Mouse (Mus musculus) heart, postnatal 0 days (tissue): ENCODE data around the gene 1700069L16Rik. TPM values are rescaled to one million over a fixed set of nuclear protein-coding genes. Genes with fewer than 3 reads are reported as not detected.

Experiments used
- ATAC-seq: fragments of 200-750 bp; cut with Nextera tagmentation; 2 replicates; pipeline ENCODE4 v1.8.0; 2017; ENCODE audit warnings: low read depth, moderate number of reproducible peaks, moderate library complexity; ENCODE audit not compliant: insufficient read depth
- DNase-seq: peaks from one replicate; pipeline ENCODE4 v3.0.0-alpha.2; 2016; ENCODE audit warnings: low spot score
- H3K27ac ChIP-seq: fragments of 300-500 bp; sonication (generic); 2 replicates; pipeline ENCODE4 v1.5.1; 2014; ENCODE audit warnings: low read depth, mild to moderate bottlenecking
- H3K27me3 ChIP-seq: fragments of 300-500 bp; sonication (generic); 2 replicates; pipeline ENCODE4 v1.6.1; 2014; ENCODE audit warnings: low read length, mixed read lengths; ENCODE audit not compliant: control insufficient read depth, insufficient read depth
- H3K36me3 ChIP-seq: fragments of 300-500 bp; sonication (generic); replicated peaks from 2 replicates; pipeline ENCODE4 v1.6.1; 2014; ENCODE audit warnings: low read length, mixed read lengths; ENCODE audit not compliant: control insufficient read depth, insufficient read depth
- H3K4me1 ChIP-seq: fragments of 300-500 bp; sonication (generic); 2 replicates; pipeline ENCODE4 v1.6.1; 2014; ENCODE audit warnings: antibody characterized with exemption; ENCODE audit not compliant: control insufficient read depth, insufficient read depth
- H3K4me2 ChIP-seq: fragments of 300-500 bp; sonication (generic); 2 replicates; pipeline ENCODE4 v1.6.1; 2014; ENCODE audit warnings: low read depth, mild to moderate bottlenecking, low read length, moderate library complexity
- H3K4me3 ChIP-seq: fragments of 300-500 bp; sonication (generic); 2 replicates; pipeline ENCODE4 v1.5.1; 2014; ENCODE audit warnings: low read depth, low read length
- H3K9ac ChIP-seq: fragments of 300-500 bp; sonication (generic); replicated peaks from 2 replicates; pipeline ENCODE4 v1.6.1; 2014; ENCODE audit warnings: low read depth, low read length, mixed read lengths
- H3K9me3 ChIP-seq: fragments of 300-500 bp; sonication (generic); replicated peaks from 2 replicates; pipeline ENCODE4 v1.6.1; 2016; ENCODE audit warnings: low read length; ENCODE audit not compliant: control insufficient read depth
- CTCF ChIP-seq: IDR thresholded peaks from 2 replicates; pipeline ENCODE4 v1.5.1; 2016; ENCODE audit warnings: antibody characterized with exemption, control low read depth, low read depth
- EP300 ChIP-seq: IDR thresholded peaks from 2 replicates; pipeline ENCODE4 v1.6.1; 2016; ENCODE audit warnings: antibody characterized with exemption, low read depth
- WGBS: fragments of 180-500 bp; shearing (Covaris S2); extraction: QIAGEN DNeasy Blood & Tissue Kit; methylation state at CpG from one replicate; pipeline ENCODE4 v1.1.7; 2014; 5-methylcytosine and 5-hydroxymethylcytosine counted together
- polyA plus RNA-seq: library from polyadenylated mRNA; unstranded; fragments of >200 nt; fragmentation: Nextera tagmentation; extraction: Ambion mirVana; gene quantifications from 2 replicates; pipeline ENCODE4 v1.2.1, GENCODE M21; 2015
- total RNA-seq: library from RNA; depleted of rRNA; stranded (reverse); fragments of >200 nt; gene quantifications from 2 replicates; pipeline ENCODE4 v1.2.3, GENCODE M21; 2014; ENCODE audit warnings: low replicate concordance; rRNA removed

Gene 1700069L16Rik
- total RNA-seq (not detected in 2 replicates), polyA plus RNA-seq (not detected in 2 replicates)

GRCm38 (mm10) chr5:113724446-113724845 lies at the start of gene 1700069L16Rik:
Gene 1700069L16Rik, minus strand, starts transcription at chr5:113724772.
- H3K4me3 ChIP-seq: no peak within 1 kb of the TSS
- no peaks in the 10 kb centered on the region for H3K36me3 ChIP-seq
- H3K27me3 ChIP-seq: peaks cover 18% of the 10 kb centered on the region; the same call in 1 of the 2 replicates
- peak; percentile 80 for TF ChIP-seq CTCF
- no peak for TF ChIP-seq EP300
- H3K27ac ChIP-seq: no peak within 1 kb of the TSS
- H3K4me2 ChIP-seq: no peak within 1 kb of the TSS
- DNase-seq (peak; percentile 65), ATAC-seq (peak; percentile 49)
- no peaks in the 10 kb centered on the region for H3K4me1 ChIP-seq
- H3K9me3 ChIP-seq: no peaks in the 10 kb centered on the region
- WGBS: 2% methylated on average over 15 of the region's 15 CpGs
- H3K9ac ChIP-seq: no peak within 1 kb of the TSS

GRCm38 (mm10) chr5:113773664-113774063 lies 49.1 kb upstream of the 1700069L16Rik start:
- Histone ChIP-seq H3K9me3 (no peaks in the 10 kb centered on the region), H3K4me2 (peak overlapping the region; percentile 97), H3K27ac (0 out of 2 replicates have a peak overlapping the region, but pooled peaks have one; percentile 8), H3K4me3 (peak overlapping the region; percentile 79), H3K9ac (no peak overlapping the region), H3K27me3 (no peaks in the 10 kb centered on the region), H3K4me1 (peaks cover 14% of the 10 kb centered on the region), H3K36me3 (peaks cover 39% of the 10 kb centered on the region)
- WGBS: under 1% methylated on average over 7 of the region's 7 CpGs
- DNase-seq: peak; percentile 63
- TF ChIP-seq EP300 (no peak), CTCF (peak; percentile 92)
- no peak for ATAC-seq

GRCm38 (mm10) chr5:113772905-113773519 lies 48.4 kb upstream of the 1700069L16Rik start:
- Histone ChIP-seq H3K4me3 (peak overlapping the region; percentile 79), H3K36me3 (peaks cover 37% of the 10 kb centered on the region), H3K27ac (peak overlapping the region; percentile 54), H3K4me1 (peaks cover 14% of the 10 kb centered on the region), H3K4me2 (peak overlapping the region; percentile 97), H3K9ac (peak overlapping the region; percentile 68), H3K27me3 (no peaks in the 10 kb centered on the region), H3K9me3 (no peaks in the 10 kb centered on the region)
- no peak for TF ChIP-seq EP300
- no peak for TF ChIP-seq CTCF
- under 1% methylated on average over 38 of the region's 38 CpGs for WGBS
- DNase-seq (no peak), ATAC-seq (peak; percentile 19)

- H3K9me3 ChIP-seq: no peaks in the 10 kb centered on the region
- H3K36me3 ChIP-seq: peaks cover 38% of the 10 kb centered on the region
- peak within 1 kb of the TSS; percentile 72 for H3K9ac ChIP-seq
- peak within 1 kb of the TSS; percentile 97 for H3K27ac ChIP-seq
- peak; percentile 91 for ATAC-seq
- peaks cover 14% of the 10 kb centered on the region for H3K4me1 ChIP-seq
- no peaks in the 10 kb centered on the region for H3K27me3 ChIP-seq
- peak; percentile 92 for DNase-seq
- no peak for TF ChIP-seq EP300
- no peak for TF ChIP-seq CTCF
- under 1% methylated on average over 49 of the region's 49 CpGs for WGBS
- H3K4me2 ChIP-seq: peak within 1 kb of the TSS; percentile 97
- peak within 1 kb of the TSS; percentile 79 for H3K4me3 ChIP-seq
Observed at GRCm38 (mm10) chr5:113772450-113772895, 47.9 kb upstream of the 1700069L16Rik start, which contains the start of the genes Sart3 and Iscu. Gene Sart3, minus strand, starts transcription at chr5:113772510. Gene Iscu, plus strand, starts transcription at chr5:113772748.

- H3K4me2 ChIP-seq: peak overlapping the region; percentile 97
- no peaks in the 10 kb centered on the region for H3K9me3 ChIP-seq
- TF ChIP-seq EP300 (peak; percentile 98), CTCF (no peak)
- peak overlapping the region; percentile 97 for H3K27ac ChIP-seq
- DNase-seq (peak; percentile 94), ATAC-seq (peak; percentile 79)
- peaks cover 14% of the 10 kb centered on the region for H3K4me1 ChIP-seq
- WGBS: under 1% methylated on average over 94 of the region's 97 CpGs
- H3K36me3 ChIP-seq: peaks cover 39% of the 10 kb centered on the region
- no peaks in the 10 kb centered on the region for H3K27me3 ChIP-seq
- peak overlapping the region; percentile 79 for H3K4me3 ChIP-seq
- H3K9ac ChIP-seq: peak overlapping the region; percentile 72
Observed at GRCm38 (mm10) chr5:113771213-113772162, 46.9 kb upstream of the 1700069L16Rik start.
